Mouse (Mus musculus): ENCODE measurements at regions not wholly inside any gene's neighbourhood (a gene's known extent, or its start where the extent isn't known, plus 50 kb on each side); places are given as distances from the start of the nearest gene placed in this dataset.
"Not testable (repeated sequence)": the region's sequence is repeated elsewhere in the genome, so short reads cannot be mapped to it uniquely, and the experiment has no call there.

GRCm38 (mm10) chr9:85637274-85637673, 111.9 kb downstream of the Ibtk start:
- no peaks in the 10 kb centered on the region for H3K36me3 ChIP-seq (ENCODE audit: inconsistent target)
- 54% methylated on average over 3 of the region's 3 CpGs for WGBS (ENCODE audit: missing documents)
- H3K27ac ChIP-seq = no peak overlapping the region
- no peak overlapping the region for H3K4me3 ChIP-seq (ENCODE audit: inconsistent target)
- H3K79me2 ChIP-seq (ENCODE audit: inconsistent target) = no peaks in the 10 kb centered on the region

- H3K27ac ChIP-seq = no peak overlapping the region
- no peak overlapping the region for H3K4me3 ChIP-seq (ENCODE audit: inconsistent target)
- H3K79me2 ChIP-seq (ENCODE audit: inconsistent target) = no peaks in the 10 kb centered on the region
- no peaks in the 10 kb centered on the region for H3K36me3 ChIP-seq (ENCODE audit: inconsistent target)
- WGBS (ENCODE audit: missing documents) = 71% methylated on average over 3 of the region's 3 CpGs
These were observed 113.0 kb downstream of the Ibtk start for GRCm38 (mm10) chr9:85636131-85636447.

- WGBS (ENCODE audit: missing documents) = 94% methylated on average over 12 of the region's 12 CpGs
- Histone ChIP-seq H3K4me3 (ENCODE audit: inconsistent target) (no peak overlapping the region), H3K27ac (no peak overlapping the region), H3K36me3 (ENCODE audit: inconsistent target) (no peaks in the 10 kb centered on the region), H3K79me2 (ENCODE audit: inconsistent target) (no peaks in the 10 kb centered on the region)
These were observed 113.5 kb downstream of the Ibtk start for GRCm38 (mm10) chr9:85635438-85636130.

- H3K36me3 ChIP-seq (ENCODE audit: inconsistent target); H3K4me3 ChIP-seq (ENCODE audit: inconsistent target); H3K27ac ChIP-seq; H3K79me2 ChIP-seq (ENCODE audit: inconsistent target): not testable (repeated sequence)
- WGBS (ENCODE audit: missing documents) = 92% methylated on average over 3 of the region's 3 CpGs
These were observed 114.3 kb downstream of the Ibtk start for GRCm38 (mm10) chr9:85634786-85635185.

- Histone ChIP-seq H3K36me3 (ENCODE audit: inconsistent target) (no peaks in the 10 kb centered on the region), H3K27ac (no peak overlapping the region), H3K79me2 (ENCODE audit: inconsistent target) (no peaks in the 10 kb centered on the region), H3K4me3 (ENCODE audit: inconsistent target) (no peak overlapping the region)
- WGBS (ENCODE audit: missing documents) = 90% methylated on average over 3 of the region's 3 CpGs
These were observed 131.2 kb downstream of the Ibtk start for GRCm38 (mm10) chr9:85617972-85618371.

GRCm38 (mm10) chr9:85617177-85617777, 131.9 kb downstream of the Ibtk start:
- H3K36me3 ChIP-seq (ENCODE audit: inconsistent target) = no peaks in the 10 kb centered on the region
- no peak overlapping the region for H3K27ac ChIP-seq
- WGBS (ENCODE audit: missing documents) = 82% methylated on average over 2 of the region's 2 CpGs
- H3K79me2 ChIP-seq (ENCODE audit: inconsistent target) = no peaks in the 10 kb centered on the region
- H3K4me3 ChIP-seq (ENCODE audit: inconsistent target) = no peak overlapping the region

GRCm38 (mm10) chr9:85616266-85616869, 132.8 kb downstream of the Ibtk start:
- WGBS (ENCODE audit: missing documents) = 94% methylated on average over 12 of the region's 12 CpGs
- no peaks in the 10 kb centered on the region for H3K79me2 ChIP-seq (ENCODE audit: inconsistent target)
- H3K4me3 ChIP-seq (ENCODE audit: inconsistent target) = no peak overlapping the region
- no peak overlapping the region for H3K27ac ChIP-seq
- H3K36me3 ChIP-seq (ENCODE audit: inconsistent target) = no peaks in the 10 kb centered on the region

GRCm38 (mm10) chr9:85609152-85609551, 140.0 kb downstream of the Ibtk start:
- WGBS (ENCODE audit: missing documents) = 96% methylated on average over 3 of the region's 3 CpGs
- H3K79me2 ChIP-seq (ENCODE audit: inconsistent target) = no peaks in the 10 kb centered on the region
- no peaks in the 10 kb centered on the region for H3K36me3 ChIP-seq (ENCODE audit: inconsistent target)
- no peak overlapping the region for H3K4me3 ChIP-seq (ENCODE audit: inconsistent target)
- no peak overlapping the region for H3K27ac ChIP-seq

GRCm38 (mm10) chr9:85596959-85597358, 152.2 kb downstream of the Ibtk start:
- Histone ChIP-seq H3K36me3 (ENCODE audit: inconsistent target) (no peaks in the 10 kb centered on the region), H3K4me3 (ENCODE audit: inconsistent target) (no peak overlapping the region), H3K79me2 (ENCODE audit: inconsistent target) (no peaks in the 10 kb centered on the region), H3K27ac (no peak overlapping the region)
- WGBS (ENCODE audit: missing documents) = 25% methylated on average over 2 of the region's 2 CpGs

- Histone ChIP-seq H3K4me3 (ENCODE audit: inconsistent target) (no peak overlapping the region), H3K36me3 (ENCODE audit: inconsistent target) (no peaks in the 10 kb centered on the region), H3K79me2 (ENCODE audit: inconsistent target) (no peaks in the 10 kb centered on the region), H3K27ac (no peak overlapping the region)
- WGBS (ENCODE audit: missing documents) = 88% methylated on average over 4 of the region's 4 CpGs
These were observed 155.3 kb downstream of the Ibtk start for GRCm38 (mm10) chr9:85593867-85594266.

GRCm38 (mm10) chr9:85592639-85593038, 156.5 kb downstream of the Ibtk start:
- WGBS (ENCODE audit: missing documents) = 52% methylated on average over 4 of the region's 4 CpGs
- Histone ChIP-seq H3K27ac (no peak overlapping the region), H3K79me2 (ENCODE audit: inconsistent target) (no peaks in the 10 kb centered on the region), H3K4me3 (ENCODE audit: inconsistent target) (no peak overlapping the region), H3K36me3 (ENCODE audit: inconsistent target) (no peaks in the 10 kb centered on the region)

GRCm38 (mm10) chr9:85589210-85589609, 159.9 kb downstream of the Ibtk start:
- Histone ChIP-seq H3K4me3 (ENCODE audit: inconsistent target) (no peak overlapping the region), H3K79me2 (ENCODE audit: inconsistent target) (no peaks in the 10 kb centered on the region), H3K36me3 (ENCODE audit: inconsistent target) (no peaks in the 10 kb centered on the region), H3K27ac (no peak overlapping the region)
- WGBS (ENCODE audit: missing documents) = 100% methylated on average over 2 of the region's 3 CpGs

GRCm38 (mm10) chr9:85588077-85588476, 161.1 kb downstream of the Ibtk start:
- no peak overlapping the region for H3K4me3 ChIP-seq (ENCODE audit: inconsistent target)
- H3K36me3 ChIP-seq (ENCODE audit: inconsistent target) = no peaks in the 10 kb centered on the region
- WGBS (ENCODE audit: missing documents) = 65% methylated on average over 2 of the region's 2 CpGs
- no peak overlapping the region for H3K27ac ChIP-seq
- H3K79me2 ChIP-seq (ENCODE audit: inconsistent target) = no peaks in the 10 kb centered on the region

- no peaks in the 10 kb centered on the region for H3K36me3 ChIP-seq (ENCODE audit: inconsistent target)
- WGBS (ENCODE audit: missing documents) = 90% methylated on average over 1 of the region's 1 CpGs
- H3K27ac ChIP-seq = no peak overlapping the region
- H3K79me2 ChIP-seq (ENCODE audit: inconsistent target) = no peaks in the 10 kb centered on the region
- H3K4me3 ChIP-seq (ENCODE audit: inconsistent target) = no peak overlapping the region
These were observed 168.0 kb downstream of the Ibtk start for GRCm38 (mm10) chr9:85581028-85581595.

GRCm38 (mm10) chr9:85577812-85578211, 171.3 kb downstream of the Ibtk start:
- 64% methylated on average over 7 of the region's 7 CpGs for whole genome bisulfite sequencing (ENCODE audit: missing documents)
- Histone ChIP-seq H3K4me3 (ENCODE audit: inconsistent target) (no peak overlapping the region), H3K36me3 (ENCODE audit: inconsistent target) (no peaks in the 10 kb centered on the region), H3K79me2 (ENCODE audit: inconsistent target) (no peaks in the 10 kb centered on the region), H3K27ac (no peak overlapping the region)

Measured in macrophage (primary cell).